Mouse (Mus musculus): ENCODE data around the gene Fhod1.

The Fhod1 gene

DNA sequence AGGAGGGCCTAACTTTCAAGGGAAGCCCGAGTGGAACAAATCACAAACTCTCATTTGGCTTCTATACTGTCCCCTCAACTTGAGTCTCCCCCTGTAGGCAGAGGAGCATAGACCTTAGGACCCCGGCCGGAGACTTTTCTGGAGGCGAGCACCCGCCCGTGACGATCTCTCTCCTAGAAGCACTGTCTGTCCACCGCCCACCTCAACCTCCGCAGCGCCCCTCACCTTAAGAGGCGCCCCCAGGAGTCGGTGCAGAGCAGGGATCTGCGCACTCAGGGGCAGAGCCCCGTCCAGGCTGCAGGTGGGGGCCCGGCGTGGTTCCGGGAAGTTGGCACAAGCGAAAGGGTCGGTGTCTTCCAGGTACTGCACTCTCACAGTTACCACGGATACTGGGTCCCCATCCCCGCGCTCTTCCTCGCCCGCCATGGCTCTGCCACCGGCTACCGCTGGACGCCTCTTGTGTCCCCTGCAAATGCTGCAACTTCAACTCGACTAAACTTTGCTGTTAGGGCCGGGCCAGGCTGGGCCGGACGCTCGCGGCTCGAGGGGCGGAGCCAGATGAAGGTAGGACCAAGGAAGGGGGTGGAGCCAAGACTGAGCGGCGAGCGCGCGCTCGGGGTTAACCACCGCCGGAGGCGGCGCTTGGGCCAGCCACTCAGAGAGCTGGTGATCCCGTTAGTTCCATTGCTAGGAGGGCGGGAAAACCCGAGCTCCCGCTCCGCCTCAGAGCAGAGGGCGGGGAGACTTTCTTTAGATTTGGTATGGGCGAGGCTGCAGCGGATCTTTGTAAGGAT, at the start of gene Fhod1:
Gene Fhod1, minus strand, starts transcription at position 526 of the 794 bp plus-strand sequence.
- DNase-seq (ENCODE audit: low spot score): peak; percentile 77

DNA sequence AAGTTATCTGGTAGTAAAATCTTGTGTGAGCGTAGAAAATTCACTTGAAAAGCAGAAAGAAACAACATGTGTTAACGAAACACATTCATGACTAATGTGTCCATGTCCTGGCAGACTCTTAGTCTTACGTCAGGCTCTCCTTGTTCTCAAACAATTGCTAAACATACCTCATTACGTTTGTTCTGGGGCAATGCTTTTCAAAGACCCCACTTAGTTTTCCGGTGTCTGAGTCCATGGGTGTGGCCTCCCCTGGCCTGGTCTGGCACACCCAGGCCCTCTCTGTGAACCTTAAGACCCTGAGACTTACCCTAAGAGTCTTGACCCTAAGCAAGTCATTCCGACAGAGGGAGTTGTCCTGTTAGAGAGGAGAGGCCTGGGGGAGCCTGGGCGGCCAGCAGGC, 46.2 kb upstream of the Fhod1 start:
- no peak for DNase-seq (ENCODE audit: low spot score)

DNA sequence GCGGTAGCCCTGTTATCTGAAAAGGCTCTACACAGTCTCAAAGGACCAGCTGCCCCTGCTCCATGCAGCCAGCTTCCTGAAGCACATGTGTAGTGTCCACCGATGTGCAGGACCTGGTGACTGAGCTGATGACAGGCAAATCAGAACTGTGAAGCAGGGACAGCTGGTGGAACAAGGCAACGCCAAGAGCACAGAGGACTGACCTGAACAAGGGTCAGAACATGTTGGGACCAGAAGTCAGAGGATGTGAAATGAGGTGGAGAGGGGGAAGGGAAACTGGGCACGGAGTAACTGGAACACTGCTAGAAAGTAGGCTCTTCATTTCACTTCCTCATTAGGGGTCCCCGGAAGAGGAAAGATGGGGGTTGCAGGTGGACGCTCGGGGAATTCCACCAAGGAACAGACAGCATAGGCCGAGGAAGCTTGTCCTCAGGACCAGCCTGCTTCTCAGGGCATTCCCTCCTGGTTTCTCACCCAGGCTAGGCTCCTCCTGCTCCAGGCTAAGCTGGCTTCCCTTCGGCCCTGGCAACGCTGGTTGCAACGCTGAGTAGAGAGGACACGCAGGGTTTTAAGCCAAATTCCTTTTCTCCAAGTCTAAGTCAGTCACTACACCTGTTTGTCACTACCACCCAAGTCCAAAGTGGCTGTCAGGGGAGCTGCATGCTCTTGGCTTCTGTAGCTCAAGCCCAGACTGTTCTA, 45.5 kb upstream of the Fhod1 start:
- DNase-seq (ENCODE audit: low spot score): no peak

DNA sequence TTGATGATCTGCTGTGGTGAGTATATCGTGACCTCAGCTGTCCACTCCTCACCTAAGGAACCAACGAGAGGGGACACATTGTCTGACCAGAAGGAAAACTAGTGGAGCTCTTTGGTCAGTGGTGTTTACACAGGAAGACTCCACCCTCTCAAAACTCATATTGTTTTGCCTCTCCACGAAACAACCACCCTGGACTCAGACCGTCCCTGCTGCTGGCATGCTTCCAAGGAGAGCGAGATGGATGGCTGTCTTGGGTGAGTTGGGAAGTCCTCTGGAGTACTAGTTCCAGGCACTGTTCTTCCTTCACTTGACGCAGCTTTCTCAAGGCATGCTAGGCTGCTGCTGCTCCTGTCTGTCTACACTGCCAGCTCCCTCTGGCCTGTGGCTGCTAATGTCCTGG, 41.3 kb upstream of the Fhod1 start:
- DNase-seq (ENCODE audit: low spot score): no peak

DNA sequence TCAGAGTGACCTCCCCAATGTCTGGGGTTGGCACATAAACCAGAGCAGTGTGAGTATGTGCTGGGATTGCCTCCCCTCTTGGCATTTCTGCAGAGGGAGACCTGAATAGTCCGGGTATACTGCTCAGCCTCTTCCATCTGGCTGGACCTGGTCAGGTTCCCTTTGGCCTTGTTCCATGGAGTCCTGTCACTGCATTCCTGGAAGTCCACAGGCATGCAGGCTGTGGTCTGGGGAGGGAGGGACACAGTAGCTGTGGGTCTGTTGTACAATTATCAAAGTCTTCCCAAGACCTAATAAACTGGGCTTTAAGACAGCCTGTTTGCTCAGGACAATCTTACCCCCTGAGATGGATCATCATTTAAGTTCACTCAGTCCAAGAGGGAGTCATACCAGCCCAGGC, 39.4 kb upstream of the Fhod1 start:
- DNase-seq (ENCODE audit: low spot score): no peak

DNA sequence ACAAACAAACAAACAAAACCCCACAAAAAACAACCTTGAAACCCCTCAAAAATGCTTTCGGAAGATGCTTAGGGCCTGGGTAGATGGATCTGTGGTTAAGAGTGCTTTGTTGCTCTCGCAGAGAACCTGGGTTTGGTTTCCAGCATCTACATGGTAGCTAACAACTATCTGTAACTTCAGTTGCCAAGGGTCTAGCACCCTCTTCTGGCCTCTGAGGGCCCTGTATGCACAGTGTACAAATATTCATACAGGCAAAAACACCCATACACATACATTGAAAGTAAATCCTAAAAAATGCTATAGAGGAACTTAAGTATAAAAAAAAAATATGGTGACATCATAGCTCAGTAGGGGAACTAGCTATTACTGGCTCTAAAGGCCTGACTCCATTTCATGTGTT, 36.3 kb upstream of the Fhod1 start:
- DNase-seq (ENCODE audit: low spot score): no peak

DNA sequence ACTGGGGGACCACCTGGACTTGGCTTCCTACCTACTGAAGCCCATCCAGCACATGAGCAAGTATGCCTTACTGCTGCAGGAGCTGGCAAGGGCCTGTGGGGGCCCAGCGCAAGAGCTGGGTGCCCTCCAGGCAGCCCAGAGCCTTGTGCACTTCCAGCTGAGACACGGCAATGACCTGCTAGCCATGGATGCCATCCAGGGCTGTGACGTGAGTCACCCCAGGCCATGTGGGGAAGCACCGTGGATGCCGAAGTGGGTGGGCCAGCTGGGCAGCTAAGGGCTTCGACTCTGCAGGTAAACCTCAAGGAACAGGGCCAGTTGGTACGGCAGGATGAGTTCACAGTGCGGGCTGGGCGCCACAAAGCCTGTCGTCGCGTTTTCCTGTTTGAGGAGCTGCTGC, 32.6 kb upstream of the Fhod1 start:
- no peak for DNase-seq (ENCODE audit: low spot score)

DNA sequence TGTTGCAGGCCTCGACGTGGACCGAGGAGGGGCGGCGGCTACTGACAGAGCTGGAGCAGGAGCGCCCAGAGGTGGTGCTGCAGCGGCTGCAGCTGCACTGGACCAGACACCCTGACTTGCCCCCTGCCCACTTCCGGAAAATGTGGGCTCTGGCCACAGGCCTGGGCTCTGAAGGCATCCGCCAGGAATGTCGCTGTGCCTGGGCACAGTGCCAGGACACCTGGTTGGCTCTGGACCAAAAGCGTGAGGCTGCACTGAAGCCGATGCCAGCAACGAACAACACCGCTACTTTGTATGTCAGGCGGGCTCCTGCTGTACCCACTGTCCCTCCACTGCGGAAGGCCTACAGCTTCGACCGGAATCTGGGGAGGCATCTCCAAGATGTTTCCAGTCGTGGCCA, 30.9 kb upstream of the Fhod1 start:
- peak; percentile 50 for DNase-seq (ENCODE audit: low spot score)

DNA sequence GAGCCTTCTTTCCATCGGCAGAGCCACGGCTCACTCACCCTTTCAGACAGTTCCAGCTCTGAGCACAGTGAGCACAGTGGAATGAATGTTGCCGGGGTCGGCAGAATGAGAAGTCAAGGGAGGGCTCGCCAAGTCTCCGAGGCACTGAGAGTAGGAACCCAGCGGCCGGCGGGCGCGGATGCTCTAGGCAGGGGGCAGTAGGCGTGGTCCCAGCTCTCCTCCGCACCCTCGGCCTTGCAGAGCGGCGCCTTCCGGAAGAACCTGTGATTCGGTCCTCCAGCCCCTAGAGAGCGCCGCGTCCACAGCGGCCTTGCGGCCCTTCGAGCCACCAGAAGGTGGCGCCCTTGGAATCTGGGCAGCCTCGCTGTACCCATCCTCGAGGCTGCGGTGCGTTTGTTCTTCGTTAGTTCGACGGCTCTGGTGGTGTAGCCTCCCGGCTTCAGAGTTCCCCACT, 26.8 kb upstream of the Fhod1 start:
- no peak for DNase-seq (ENCODE audit: low spot score)

DNA sequence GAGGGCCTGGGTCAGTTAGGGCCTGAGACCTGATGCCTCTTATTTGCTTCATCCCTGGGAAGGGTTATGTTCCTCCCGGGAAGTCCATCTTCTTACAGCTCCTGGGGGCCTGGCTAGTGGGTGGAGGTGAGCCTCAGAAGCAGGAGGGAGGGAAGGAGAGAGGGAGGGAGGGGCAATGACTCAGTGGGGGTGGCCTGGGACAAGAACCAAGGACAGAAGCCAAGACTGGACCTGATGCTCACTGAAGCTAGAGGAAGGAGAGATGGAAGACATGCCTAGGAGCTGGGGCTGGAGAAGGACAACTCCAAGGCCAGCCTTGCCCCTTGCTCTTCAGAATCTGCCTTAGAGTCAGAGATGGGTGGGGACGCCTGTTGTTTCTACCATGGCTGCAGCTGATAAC, 25.3 kb upstream of the Fhod1 start, which contains the start of gene Plekhg4:
Gene Plekhg4, plus strand, starts transcription at position 243 of the 400 bp plus-strand sequence.
- DNase-seq (ENCODE audit: low spot score): no peak

DNA sequence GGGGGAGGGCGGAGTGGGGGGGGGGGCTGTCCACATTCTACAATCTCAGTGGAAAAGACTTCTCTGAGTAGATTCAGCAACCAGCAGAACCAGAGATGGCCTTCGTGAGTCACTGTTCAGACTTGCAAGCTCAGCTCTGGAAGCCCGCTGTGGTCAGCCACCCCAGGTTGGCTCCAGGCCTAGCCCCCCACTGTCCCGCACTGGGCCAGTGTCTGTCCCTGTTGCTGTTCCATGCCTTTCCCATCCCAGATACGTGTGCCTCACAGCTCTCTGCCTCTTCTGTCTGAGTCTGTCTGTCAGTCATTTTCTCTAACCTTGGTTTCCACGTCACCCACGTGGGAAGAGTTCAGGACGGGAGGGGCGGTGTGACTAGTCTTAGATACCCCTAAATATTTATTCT, 24.7 kb upstream of the Fhod1 start:
- DNase-seq (ENCODE audit: low spot score): no peak

DNA sequence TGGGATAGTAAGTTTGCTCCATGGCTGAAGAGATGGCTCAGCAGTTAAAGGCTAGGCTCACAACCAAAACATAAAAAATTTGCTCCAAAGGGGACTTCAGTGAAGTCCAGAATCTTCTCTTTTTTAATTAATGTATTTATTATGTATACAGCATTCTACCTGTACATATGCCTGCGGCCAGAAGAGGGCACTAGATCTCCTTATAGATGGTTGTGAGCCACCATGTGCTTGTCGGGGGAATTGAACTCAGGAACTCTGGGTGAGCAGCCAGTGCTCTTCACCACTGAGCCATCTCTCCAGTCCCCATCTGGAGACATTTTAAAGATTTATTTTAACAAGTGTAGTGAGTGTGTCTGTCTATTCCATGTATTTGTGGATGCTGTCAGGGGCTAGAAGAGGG, 19.4 kb upstream of the Fhod1 start:
- DNase-seq (ENCODE audit: low spot score): no peak

DNA sequence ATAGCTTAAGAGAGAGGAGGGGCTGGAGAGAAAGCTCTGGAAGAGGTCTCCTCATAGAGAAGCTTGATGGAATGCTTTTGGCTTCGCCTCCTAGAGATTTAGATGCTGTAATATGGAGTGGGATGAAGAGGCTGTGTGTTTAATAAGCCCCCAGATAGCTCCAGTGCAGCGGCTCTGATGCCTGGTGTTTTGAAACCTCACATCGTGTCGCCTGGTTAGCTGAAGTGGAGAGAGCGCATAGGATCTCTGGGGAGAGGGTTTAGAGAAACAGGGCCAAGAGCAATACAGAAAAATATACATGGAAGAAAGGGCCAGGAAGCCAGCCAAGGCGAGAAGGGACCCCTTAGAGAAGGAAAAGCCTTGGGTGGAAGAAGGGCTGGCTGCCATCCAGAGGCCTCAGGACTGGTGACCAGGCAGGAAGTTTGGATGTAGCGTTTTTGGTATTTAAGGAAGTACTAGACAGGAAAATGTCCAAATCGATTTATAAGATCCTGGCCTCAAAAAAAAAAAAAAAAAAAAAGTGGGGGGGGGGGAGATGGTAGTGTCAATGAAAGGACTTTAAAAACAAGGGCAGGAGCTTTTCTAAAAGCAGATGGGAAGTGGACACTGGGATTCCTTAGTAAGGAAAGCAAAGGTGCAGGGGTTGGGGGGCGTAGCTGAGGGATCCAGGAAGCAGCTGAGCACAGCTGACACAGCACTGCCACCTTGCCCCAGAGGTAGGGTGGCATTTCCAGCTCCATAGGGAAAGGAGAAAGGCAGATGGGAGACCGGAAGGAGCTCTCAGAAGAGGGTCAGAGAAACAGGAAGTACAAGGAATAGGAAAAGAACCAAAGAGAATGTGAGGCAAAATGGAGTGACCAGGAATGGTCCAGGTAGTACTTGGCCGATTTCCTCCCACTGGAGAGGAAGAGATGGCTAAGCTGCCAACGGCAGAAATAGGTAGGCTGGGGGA, 14.3 kb upstream of the Fhod1 start:
- DNase-seq (ENCODE audit: low spot score): no peak

DNA sequence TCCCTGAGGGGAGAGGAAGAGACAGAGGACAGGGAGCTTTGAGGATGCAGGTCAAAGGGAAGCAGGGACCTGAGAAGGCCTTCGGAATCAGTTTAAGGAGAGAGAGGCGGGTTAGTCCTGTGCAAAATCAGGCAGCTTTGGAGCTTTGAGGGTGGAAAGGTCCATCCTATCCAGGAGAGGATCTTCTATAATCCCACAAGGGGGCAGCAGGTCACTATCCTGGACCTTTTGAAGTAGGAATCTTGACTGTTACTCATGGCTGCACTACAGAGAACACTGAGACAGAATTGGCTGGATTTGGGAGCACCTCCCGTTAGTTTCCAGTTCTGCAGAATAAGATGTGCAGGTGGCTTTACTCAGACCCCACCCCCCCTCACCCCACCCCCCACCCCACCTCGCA, 11.9 kb upstream of the Fhod1 start:
- DNase-seq (ENCODE audit: low spot score): no peak

DNA sequence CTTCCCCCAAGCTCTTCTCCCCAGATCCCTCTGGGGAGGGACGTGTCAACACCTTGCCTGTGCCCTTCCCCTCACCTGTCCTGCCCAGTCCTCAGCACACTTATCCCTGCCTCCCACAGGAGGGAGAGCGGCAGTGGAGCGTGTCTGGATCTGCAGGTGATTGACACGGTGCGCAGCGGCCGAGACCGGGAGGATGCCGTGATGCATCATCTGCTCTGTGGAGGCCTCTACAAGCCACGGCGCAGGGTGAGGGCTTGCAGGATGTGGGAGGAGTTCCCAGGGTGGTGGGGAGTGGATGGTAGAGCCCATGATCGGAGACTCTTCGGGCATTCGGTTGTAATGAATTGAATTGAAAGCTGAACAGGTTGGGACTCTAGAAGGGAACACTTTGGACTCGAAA, 11.5 kb upstream of the Fhod1 start:
- DNase-seq (ENCODE audit: low spot score): no peak

DNA sequence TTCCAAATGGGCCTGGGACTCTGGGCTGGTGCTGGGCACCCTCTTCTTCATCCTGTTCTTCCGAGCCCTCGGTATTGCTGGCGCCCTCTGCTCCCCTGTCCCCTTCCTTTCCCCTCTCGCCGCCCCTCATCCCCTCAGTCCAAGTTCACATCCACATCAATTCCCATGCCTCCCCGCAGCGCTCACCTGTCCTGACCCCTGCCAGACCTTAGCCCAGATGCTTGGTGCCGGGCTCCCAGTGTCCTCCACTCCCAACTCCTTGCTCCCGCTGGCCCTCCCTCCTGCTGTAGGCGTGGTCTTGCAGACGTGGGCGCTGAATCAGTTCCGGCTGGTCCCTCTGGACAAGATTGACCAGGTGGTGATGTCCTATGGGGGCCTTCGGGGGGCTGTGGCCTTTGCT, 8.9 kb upstream of the Fhod1 start:
- no peak for DNase-seq (ENCODE audit: low spot score)

DNA sequence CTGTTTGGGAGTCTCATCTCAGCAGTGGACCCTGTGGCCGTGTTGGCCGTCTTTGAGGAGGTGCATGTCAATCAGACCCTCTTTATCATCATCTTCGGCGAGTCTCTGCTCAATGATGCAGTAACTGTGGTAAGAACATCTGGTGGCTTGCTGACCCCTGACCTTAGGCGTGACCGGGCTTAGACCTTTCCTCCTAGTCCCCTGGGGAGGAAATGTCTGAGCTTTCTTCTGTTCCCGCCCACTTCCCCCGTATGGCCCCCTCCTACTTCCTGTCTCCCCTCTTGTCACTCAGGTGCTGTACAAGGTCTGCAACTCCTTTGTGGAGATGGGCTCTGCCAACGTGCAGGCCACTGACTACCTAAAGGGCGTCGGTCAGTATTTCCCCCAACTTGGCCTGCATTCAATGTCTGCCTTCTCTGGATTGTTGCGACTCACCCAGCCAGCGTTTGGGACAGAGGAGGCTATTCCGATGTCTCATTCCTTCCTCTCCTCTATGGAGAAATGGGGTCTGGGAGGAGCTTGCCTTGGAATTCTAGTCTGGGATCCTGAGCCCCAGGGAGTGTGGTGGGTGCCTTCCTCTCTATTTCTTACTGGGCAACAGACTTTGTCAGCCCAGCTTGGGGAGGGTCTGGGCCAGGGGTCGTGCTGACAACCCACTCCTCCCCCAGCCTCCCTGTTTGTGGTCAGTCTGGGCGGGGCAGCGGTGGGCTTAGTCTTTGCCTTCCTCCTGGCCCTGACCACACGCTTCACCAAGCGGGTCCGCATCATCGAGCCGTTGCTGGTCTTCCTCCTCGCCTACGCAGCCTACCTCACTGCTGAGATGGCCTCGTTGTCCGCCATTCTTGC, 7.6 kb upstream of the Fhod1 start:
- no peak for DNase-seq (ENCODE audit: low spot score)

DNA sequence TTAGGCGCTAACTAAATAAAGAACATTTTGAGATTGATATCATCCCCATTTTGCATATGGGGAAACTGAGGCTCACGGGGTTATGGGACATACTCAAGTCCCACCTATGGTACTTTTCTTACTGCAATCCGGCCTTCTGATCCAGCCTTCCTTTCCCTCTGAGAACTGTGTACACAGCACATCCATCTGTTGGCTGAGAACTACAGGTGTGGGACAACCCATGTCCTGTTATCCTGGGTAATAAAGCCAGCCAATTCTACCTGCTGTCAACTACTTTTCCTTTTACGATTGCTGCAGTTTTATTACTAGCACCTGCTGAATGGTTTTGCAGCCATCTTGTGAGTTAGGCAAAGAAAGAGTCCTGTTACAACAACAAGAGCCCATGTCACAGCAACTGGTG, 6.8 kb upstream of the Fhod1 start:
- DNase-seq (ENCODE audit: low spot score): no peak

DNA sequence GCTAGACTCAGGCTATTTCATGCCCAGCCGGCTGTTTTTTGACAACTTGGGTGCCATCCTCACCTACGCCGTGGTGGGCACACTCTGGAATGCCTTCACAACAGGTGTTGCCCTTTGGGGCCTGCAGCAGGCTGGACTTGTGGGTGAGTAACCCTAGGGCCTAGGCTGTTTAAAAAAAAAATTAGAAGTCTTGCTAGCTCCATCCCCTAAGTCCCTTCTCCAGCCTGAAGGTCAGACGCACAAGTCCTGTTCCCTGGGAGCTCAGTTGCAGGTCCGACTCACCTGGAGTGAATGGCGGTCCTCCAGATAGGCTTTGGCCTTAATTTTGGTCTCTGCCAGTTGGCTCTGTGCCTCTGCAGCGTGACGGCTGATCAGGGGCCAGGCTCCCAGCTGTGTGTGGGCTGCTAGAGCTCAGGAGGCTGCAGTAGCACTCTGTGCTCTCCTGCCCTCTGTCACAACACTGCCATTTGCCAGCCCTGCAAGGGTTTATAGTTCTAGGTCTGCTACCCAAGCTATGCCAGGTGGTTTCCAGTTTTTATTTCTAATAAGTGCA, 5.9 kb upstream of the Fhod1 start:
- DNase-seq (ENCODE audit: low spot score): no peak

DNA sequence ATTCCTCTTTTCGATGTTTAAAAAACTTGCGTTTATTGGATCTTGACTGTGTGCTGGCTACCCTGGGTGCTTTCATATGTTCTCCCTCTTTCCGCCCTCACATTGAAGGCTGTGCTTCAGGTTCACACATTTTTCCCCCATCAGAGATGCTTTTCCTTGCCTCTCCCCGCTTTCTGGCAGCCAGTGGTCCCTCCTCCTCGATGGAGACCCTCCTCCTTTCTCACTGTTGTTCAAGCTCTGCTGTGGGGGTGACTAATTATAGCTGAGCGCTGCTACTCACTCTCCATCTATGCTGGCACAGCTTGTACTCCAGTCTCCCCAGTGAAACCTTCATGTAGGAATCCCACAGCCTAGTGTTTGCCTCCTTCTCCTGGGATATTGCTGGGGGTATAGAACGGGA, 2.4 kb upstream of the Fhod1 start:
- no peak for DNase-seq (ENCODE audit: low spot score)

DNA sequence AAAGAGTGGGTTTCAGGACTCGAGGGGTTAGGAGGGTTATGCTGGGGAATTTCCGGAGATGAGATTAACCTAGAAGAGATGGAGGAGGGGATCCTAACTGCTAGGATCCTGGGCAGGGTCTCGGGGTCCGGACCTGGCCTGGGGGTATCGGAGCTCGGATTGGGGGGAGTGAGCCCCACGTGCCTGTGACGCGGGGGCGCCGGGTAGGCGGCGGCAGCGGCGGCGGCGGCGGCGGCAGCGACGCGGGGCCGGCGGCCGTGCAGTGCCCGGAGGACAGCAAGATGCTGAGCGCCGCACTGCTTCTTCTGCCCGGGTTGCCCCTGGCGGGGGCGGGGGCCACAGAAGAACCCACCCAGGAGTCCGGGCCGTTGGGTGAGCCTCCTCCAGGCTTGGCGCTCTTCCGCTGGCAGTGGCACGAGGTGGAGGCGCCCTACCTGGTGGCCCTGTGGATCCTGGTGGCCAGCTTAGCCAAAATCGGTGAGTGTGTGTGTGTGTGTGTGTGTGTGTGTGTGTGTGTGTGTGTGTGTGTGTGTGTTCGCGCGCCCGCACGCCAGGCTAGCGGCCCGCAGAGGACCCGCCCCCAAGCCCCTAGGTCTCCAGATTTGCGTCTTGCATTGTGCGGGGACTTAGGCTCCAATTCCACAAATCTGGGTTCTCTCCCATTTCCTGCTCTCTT, 1.5 kb upstream of the Fhod1 start:
- no peak for DNase-seq (ENCODE audit: low spot score)
